Mouse (Mus musculus): Measurements from ENCODE around the gene Sema3b. TPM values are rescaled to one million over a fixed set of nuclear protein-coding genes. Genes with fewer than 3 reads are reported as not detected.

Sema3b gene
- polyA plus RNA-seq, 1 experiment from 2014 or later, result 3.6 TPM

DNA sequence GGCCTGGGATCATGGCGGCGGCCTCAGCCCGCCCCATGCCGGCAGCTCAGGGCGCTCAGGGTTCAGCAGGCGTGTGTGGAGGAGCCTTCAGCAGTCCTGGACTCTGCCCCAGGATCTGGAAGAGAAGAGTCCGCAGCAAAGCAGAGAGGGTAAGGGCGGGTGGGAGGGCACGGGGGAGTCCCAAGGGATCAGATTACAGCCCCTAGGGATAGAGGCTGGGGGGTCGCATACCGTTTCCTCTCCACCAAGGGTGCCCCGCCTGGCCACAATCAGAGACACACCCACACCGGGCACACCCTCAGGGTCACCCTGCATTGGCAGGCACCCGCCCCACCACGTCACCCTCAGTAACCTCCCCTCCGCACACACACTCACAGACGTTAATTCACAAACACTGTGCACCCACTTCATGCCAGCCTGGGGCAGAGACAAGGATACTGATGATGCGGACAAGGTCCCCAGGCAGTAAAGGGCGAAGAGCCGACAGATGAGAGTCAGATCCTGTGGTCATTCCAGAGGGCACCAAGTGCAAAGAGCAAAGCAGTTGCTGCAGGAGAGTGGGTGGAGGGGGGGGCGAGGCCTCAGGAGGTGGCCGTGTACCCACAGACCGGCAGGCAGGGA, 3.9 kb downstream of the Sema3b start:
- WGBS, result 26% methylated on average over 23 of the region's 23 CpGs
- peaks cover 24% of the 10 kb centered on the region for H3K27me3 ChIP-seq (ENCODE audit: low read depth, poor library complexity, severe bottlenecking)
- H3K27ac ChIP-seq, result peak overlapping the region; percentile 82
- peak overlapping the region; percentile 33; the same call in 1 of the 2 replicates for H3K4me3 ChIP-seq
- H3K36me3 ChIP-seq, result no peaks in the 10 kb centered on the region
- no peaks in the 10 kb centered on the region for H3K9me3 ChIP-seq (replicated peaks)
- DNase-seq (ENCODE audit: low spot score), result no peak
- peaks cover 84% of the 10 kb centered on the region for H3K4me1 ChIP-seq

GRCm38 (mm10) chr9:107603251-107603650, 5.8 kb downstream of the Sema3b start:
- Histone ChIP-seq H3K27ac (peak overlapping the region; percentile 82), H3K9me3 (replicated peaks) (no peaks in the 10 kb centered on the region), H3K4me3 (no peak overlapping the region), H3K36me3 (no peaks in the 10 kb centered on the region), H3K27me3 (ENCODE audit: low read depth, poor library complexity, severe bottlenecking) (peaks cover 29% of the 10 kb centered on the region), H3K4me1 (peaks cover 69% of the 10 kb centered on the region)
- WGBS, result 86% methylated on average over 6 of the region's 6 CpGs
- DNase-seq (ENCODE audit: low spot score), result no peak

DNA sequence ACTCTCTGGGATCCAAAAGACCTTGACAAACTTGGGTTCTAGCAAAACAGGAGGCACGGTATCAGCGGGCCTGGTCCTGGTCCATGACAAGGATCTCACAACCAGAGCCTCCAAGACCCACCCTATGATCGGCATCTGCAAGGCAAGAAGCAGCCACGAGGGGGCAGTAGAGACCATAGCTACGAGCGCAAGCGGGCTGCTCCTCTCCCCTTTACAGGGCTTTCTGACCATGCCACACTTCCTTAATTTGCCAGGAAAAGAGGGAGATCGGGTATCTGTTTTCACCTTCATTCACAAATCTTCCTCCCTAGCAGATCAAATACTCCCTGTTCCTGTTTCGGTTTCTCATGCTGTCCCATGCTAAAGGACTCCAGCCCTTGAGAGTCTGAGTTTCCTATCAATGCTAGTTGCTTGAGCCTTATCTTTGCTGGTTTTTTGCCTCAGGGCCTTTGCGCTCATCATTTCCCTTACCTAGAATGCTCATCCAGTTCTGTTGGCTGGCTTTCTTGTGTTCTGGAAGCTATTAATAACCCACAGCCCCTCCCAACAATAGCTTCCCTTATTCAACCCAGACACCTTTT, 6.9 kb downstream of the Sema3b start:
- H3K4me3 ChIP-seq, result no peak overlapping the region
- no peaks in the 10 kb centered on the region for H3K9me3 ChIP-seq (replicated peaks)
- 16% methylated on average over 10 of the region's 10 CpGs for WGBS
- DNase-seq (ENCODE audit: low spot score), result peak; percentile 97
- H3K4me1 ChIP-seq, result peaks cover 58% of the 10 kb centered on the region
- no peaks in the 10 kb centered on the region for H3K36me3 ChIP-seq
- H3K27me3 ChIP-seq (ENCODE audit: low read depth, poor library complexity, severe bottlenecking), result peaks cover 29% of the 10 kb centered on the region
- H3K27ac ChIP-seq, result peak overlapping the region; percentile 59

- WGBS, result 85% methylated on average over 11 of the region's 11 CpGs
- H3K4me1 ChIP-seq, result peaks cover 49% of the 10 kb centered on the region
Observed at GRCm38 (mm10) chr9:107601275-107601674, 7.8 kb downstream of the Sema3b start.

GRCm38 (mm10) chr9:107600745-107601144, 8.3 kb downstream of the Sema3b start:
- H3K4me3 ChIP-seq, result no peak overlapping the region
- no peaks in the 10 kb centered on the region for H3K9me3 ChIP-seq (replicated peaks)
- no peak for DNase-seq (ENCODE audit: low spot score)
- peaks cover 29% of the 10 kb centered on the region for H3K27me3 ChIP-seq (ENCODE audit: low read depth, poor library complexity, severe bottlenecking)
- 77% methylated on average over 12 of the region's 12 CpGs for WGBS
- peaks cover 44% of the 10 kb centered on the region for H3K4me1 ChIP-seq
- H3K36me3 ChIP-seq, result 0 out of 2 replicates have a peak, but pooled peaks cover 3% of the 10 kb centered on the region
- no peak overlapping the region for H3K27ac ChIP-seq

More at GRCm38 (mm10) chr9:107601275-107601674, 7.8 kb downstream of the Sema3b start:
- no peak overlapping the region for H3K27ac ChIP-seq
- H3K9me3 ChIP-seq (replicated peaks), result no peaks in the 10 kb centered on the region
- H3K4me3 ChIP-seq, result no peak overlapping the region
- no peaks in the 10 kb centered on the region for H3K36me3 ChIP-seq
- DNase-seq (ENCODE audit: low spot score), result no peak
- peaks cover 29% of the 10 kb centered on the region for H3K27me3 ChIP-seq (ENCODE audit: low read depth, poor library complexity, severe bottlenecking)

- Histone ChIP-seq H3K4me1 (peaks cover 35% of the 10 kb centered on the region), H3K27ac (no peak overlapping the region), H3K9me3 (replicated peaks) (no peaks in the 10 kb centered on the region), H3K27me3 (ENCODE audit: low read depth, poor library complexity, severe bottlenecking) (peaks cover 29% of the 10 kb centered on the region), H3K4me3 (no peak overlapping the region; the same call in 1 of the 2 replicates), H3K36me3 (peaks cover 5% of the 10 kb centered on the region; the same call in 1 of the 2 replicates)
- no peak for DNase-seq (ENCODE audit: low spot score)
- WGBS, result 65% methylated on average over 14 of the region's 14 CpGs
Observed at GRCm38 (mm10) chr9:107599842-107600241, 9.2 kb downstream of the Sema3b start.

GRCm38 (mm10) chr9:107599433-107599832, 9.6 kb downstream of the Sema3b start:
- Histone ChIP-seq H3K27ac (no peak overlapping the region), H3K36me3 (peaks cover 9% of the 10 kb centered on the region), H3K9me3 (replicated peaks) (no peaks in the 10 kb centered on the region), H3K4me1 (peaks cover 33% of the 10 kb centered on the region), H3K4me3 (no peak overlapping the region; the same call in 1 of the 2 replicates), H3K27me3 (ENCODE audit: low read depth, poor library complexity, severe bottlenecking) (peaks cover 29% of the 10 kb centered on the region)
- WGBS, result 86% methylated on average over 9 of the region's 9 CpGs
- DNase-seq (ENCODE audit: low spot score), result no peak

GRCm38 (mm10) chr9:107598385-107598784, 10.6 kb downstream of the Sema3b start:
- H3K27ac ChIP-seq, result no peak overlapping the region
- H3K36me3 ChIP-seq, result peaks cover 20% of the 10 kb centered on the region
- peaks cover 33% of the 10 kb centered on the region for H3K4me1 ChIP-seq
- H3K27me3 ChIP-seq (ENCODE audit: low read depth, poor library complexity, severe bottlenecking), result peaks cover 21% of the 10 kb centered on the region
- H3K9me3 ChIP-seq (replicated peaks), result no peaks in the 10 kb centered on the region
- no peak for DNase-seq (ENCODE audit: low spot score)
- no peak overlapping the region for H3K4me3 ChIP-seq
- 80% methylated on average over 5 of the region's 5 CpGs for WGBS

DNA sequence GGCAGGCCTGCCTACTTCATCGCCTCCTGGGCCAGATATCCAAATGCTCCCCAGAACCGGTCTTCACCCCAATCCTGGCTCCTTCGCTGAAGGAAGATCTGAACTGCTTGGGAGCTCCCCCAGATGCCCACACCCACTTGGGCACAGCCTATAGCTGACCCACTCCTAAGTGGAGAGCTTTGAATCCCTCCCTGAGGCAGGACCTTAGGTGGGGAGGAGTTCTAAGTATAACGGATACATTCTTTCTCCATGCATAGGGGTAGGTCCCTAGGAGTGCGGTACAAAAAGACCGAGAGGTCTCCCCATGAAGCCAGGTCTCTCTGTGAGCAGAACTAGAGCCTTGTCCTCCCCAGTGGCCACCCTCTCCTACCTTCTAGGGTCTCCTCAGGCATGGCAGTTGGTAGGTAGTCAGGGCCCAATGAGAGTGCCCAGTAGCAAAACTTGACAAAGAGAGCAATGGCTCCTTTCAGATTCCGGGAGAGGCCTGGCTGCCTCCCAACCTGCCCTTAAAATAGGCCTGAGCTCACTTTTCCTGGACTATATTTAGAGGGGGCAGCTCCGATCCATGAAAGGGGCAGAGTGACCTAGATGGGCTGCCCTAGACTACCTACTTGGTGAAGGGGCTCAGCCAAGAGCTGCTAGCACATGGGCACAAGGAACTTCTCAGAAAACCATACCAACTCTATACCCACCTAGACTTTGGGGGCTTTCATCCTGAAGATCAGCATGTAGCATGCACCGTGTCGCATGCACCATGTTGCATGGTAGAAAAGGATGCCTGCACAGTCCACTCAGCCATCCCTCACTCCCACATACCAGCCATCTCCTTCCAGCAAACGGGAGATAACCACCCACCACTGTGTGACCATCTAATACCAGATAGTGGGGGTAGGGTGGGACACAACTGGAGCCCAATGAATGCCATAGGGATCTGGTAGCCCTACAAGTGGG, 12.1 kb downstream of the Sema3b start:
- peaks cover 16% of the 10 kb centered on the region; the same call in 1 of the 2 replicates for H3K27me3 ChIP-seq (ENCODE audit: low read depth, poor library complexity, severe bottlenecking)
- WGBS, result 90% methylated on average over 11 of the region's 11 CpGs
- no peak for DNase-seq (ENCODE audit: low spot score)
- no peaks in the 10 kb centered on the region for H3K9me3 ChIP-seq (replicated peaks)
- H3K27ac ChIP-seq, result no peak overlapping the region
- H3K36me3 ChIP-seq, result peaks cover 35% of the 10 kb centered on the region
- no peak overlapping the region for H3K4me3 ChIP-seq
- H3K4me1 ChIP-seq, result peaks cover 26% of the 10 kb centered on the region

- Histone ChIP-seq H3K9me3 (replicated peaks) (no peaks in the 10 kb centered on the region), H3K27ac (no peak overlapping the region), H3K4me3 (no peak overlapping the region), H3K36me3 (peaks cover 59% of the 10 kb centered on the region), H3K27me3 (ENCODE audit: low read depth, poor library complexity, severe bottlenecking) (peaks cover 5% of the 10 kb centered on the region; the same call in 1 of the 2 replicates), H3K4me1 (peaks cover 18% of the 10 kb centered on the region)
- no peak for DNase-seq (ENCODE audit: low spot score)
- WGBS, result 82% methylated on average over 8 of the region's 8 CpGs
Observed at GRCm38 (mm10) chr9:107594281-107595062, 14.6 kb downstream of the Sema3b start.

DNA sequence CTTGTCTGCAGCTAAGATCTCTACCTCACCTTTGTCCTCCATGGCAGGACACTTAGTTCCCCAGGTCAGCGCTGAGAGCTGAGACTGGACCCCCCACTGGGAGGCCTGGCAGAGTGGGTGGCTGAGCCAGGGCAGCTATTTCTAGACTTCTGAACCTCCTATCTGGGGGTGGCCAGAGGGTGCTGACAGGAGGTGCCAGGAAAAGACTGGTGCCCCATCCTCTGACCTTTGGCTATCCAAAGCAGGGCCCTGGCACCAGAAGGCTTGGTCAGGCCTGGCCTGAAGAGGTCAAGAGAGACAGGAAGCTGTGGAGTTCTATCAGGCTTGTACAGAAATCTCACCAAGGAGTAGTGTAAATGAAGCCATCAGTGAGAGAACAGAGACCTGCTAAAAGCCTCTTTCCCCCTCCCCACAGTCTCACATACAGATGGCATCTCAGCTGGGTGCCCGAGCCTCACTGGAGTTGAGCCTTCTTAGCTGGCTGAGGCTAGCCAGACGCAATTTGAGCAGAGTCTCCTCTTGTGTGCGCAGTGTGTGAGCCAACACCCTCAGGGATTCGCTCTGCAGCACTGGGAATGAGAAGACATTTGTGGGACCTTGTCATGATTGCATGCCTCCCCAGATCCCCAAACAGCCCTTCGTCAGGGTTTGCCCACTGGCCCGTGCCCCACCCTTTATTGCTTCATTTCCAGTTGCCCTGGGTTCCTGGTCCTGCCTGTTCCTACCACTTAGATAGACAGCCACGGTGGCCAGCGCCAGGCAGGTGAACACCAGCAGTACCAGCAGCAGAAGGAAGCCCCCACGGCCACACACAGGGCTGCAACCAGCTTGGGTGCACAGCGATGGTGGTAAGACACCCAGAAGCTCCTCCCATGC, 15.7 kb downstream of the Sema3b start:
- peaks cover 65% of the 10 kb centered on the region for H3K36me3 ChIP-seq
- no peak overlapping the region for H3K4me3 ChIP-seq
- H3K27ac ChIP-seq, result no peak overlapping the region
- no peak for DNase-seq (ENCODE audit: low spot score)
- peaks cover 27% of the 10 kb centered on the region for H3K4me1 ChIP-seq
- no peaks in the 10 kb centered on the region for H3K9me3 ChIP-seq (replicated peaks)
- no peaks in the 10 kb centered on the region for H3K27me3 ChIP-seq (ENCODE audit: low read depth, poor library complexity, severe bottlenecking)
- 77% methylated on average over 11 of the region's 11 CpGs for WGBS

GRCm38 (mm10) chr9:107590773-107591060, 18.3 kb downstream of the Sema3b start:
- WGBS, result 98% methylated on average over 6 of the region's 6 CpGs
- peaks cover 39% of the 10 kb centered on the region for H3K4me1 ChIP-seq
- H3K36me3 ChIP-seq, result peaks cover 62% of the 10 kb centered on the region
- H3K9me3 ChIP-seq (replicated peaks), result no peaks in the 10 kb centered on the region
- no peaks in the 10 kb centered on the region for H3K27me3 ChIP-seq (ENCODE audit: low read depth, poor library complexity, severe bottlenecking)
- no peak for DNase-seq (ENCODE audit: low spot score)
- H3K27ac ChIP-seq, result no peak overlapping the region
- no peak overlapping the region for H3K4me3 ChIP-seq
